Mouse (Mus musculus) embryonic facial prominence, embryonic 14.5 days (tissue): ENCODE measurements around the gene Kctd11. TPM values are rescaled to one million over a fixed set of nuclear protein-coding genes. Genes with fewer than 3 reads are reported as not detected.
A peak's percentile ranks its signal among the peaks of the same experiment; 100 is the strongest.
"Not testable (repeated sequence)": the region's sequence is repeated elsewhere in the genome, so short reads cannot be mapped to it uniquely, and the experiment has no call there.

Experiments used
- ATAC-seq: fragments of 200-750 bp; cut with Nextera tagmentation; 2 replicates; pipeline ENCODE4 v1.8.0; 2017; ENCODE audit warnings: low read depth, moderate number of reproducible peaks, moderate TSS enrichment
- DNase-seq: peaks from one replicate; pipeline ENCODE4 v3.0.0-alpha.2; 2015; ENCODE audit warnings: low spot score
- H3K27ac ChIP-seq: fragments of 300-500 bp; sonication (generic); replicated peaks from 2 replicates; pipeline ENCODE4 v1.5.1; 2014; ENCODE audit warnings: low read depth, mild to moderate bottlenecking, low read length, moderate library complexity
- H3K27me3 ChIP-seq: fragments of 300-500 bp; sonication (generic); replicated peaks from 2 replicates; pipeline ENCODE4 v1.6.1; 2014; ENCODE audit warnings: low read length; ENCODE audit not compliant: control insufficient read depth, insufficient read depth
- H3K36me3 ChIP-seq: fragments of 300-500 bp; sonication (generic); 2 replicates; pipeline ENCODE4 v1.6.1; 2014; ENCODE audit warnings: low read length, mixed read lengths; ENCODE audit not compliant: control insufficient read depth, insufficient read depth
- H3K4me1 ChIP-seq: fragments of 300-500 bp; sonication (generic); 2 replicates; pipeline ENCODE4 v1.6.1; 2014; ENCODE audit warnings: antibody characterized with exemption, low read length; ENCODE audit not compliant: control insufficient read depth, insufficient read depth
- H3K4me2 ChIP-seq: fragments of 300-500 bp; sonication (generic); 2 replicates; pipeline ENCODE4 v1.6.1; 2014; ENCODE audit warnings: low read depth, mild to moderate bottlenecking, low read length, moderate library complexity, mixed read lengths
- H3K4me3 ChIP-seq: fragments of 300-500 bp; sonication (generic); 2 replicates; pipeline ENCODE4 v1.5.1; 2014; ENCODE audit warnings: low read depth, mild to moderate bottlenecking, low read length
- H3K9ac ChIP-seq: fragments of 300-500 bp; sonication (generic); 2 replicates; pipeline ENCODE4 v1.6.1; 2014; ENCODE audit warnings: low read depth, mild to moderate bottlenecking, low read length, moderate library complexity, mixed read lengths
- H3K9me3 ChIP-seq: fragments of 300-500 bp; sonication (generic); 2 replicates; pipeline ENCODE4 v1.6.1; 2016; ENCODE audit warnings: low read length; ENCODE audit not compliant: control insufficient read depth
- WGBS: fragments of 180-500 bp; shearing (Covaris S2); extraction: QIAGEN DNeasy Blood & Tissue Kit; methylation state at CpG from one replicate; pipeline ENCODE4 v1.1.7; 2014; 5-methylcytosine and 5-hydroxymethylcytosine counted together
- polyA plus RNA-seq: library from polyadenylated mRNA; unstranded; fragments of >200 nt; fragmentation: Nextera tagmentation; extraction: Ambion mirVana; gene quantifications from 2 replicates; pipeline ENCODE4 v1.2.1, GENCODE M21; 2014

Kctd11 gene
- polyA plus RNA-seq, 1 experiment from 2014 or later, result 7.2 TPM

DNA sequence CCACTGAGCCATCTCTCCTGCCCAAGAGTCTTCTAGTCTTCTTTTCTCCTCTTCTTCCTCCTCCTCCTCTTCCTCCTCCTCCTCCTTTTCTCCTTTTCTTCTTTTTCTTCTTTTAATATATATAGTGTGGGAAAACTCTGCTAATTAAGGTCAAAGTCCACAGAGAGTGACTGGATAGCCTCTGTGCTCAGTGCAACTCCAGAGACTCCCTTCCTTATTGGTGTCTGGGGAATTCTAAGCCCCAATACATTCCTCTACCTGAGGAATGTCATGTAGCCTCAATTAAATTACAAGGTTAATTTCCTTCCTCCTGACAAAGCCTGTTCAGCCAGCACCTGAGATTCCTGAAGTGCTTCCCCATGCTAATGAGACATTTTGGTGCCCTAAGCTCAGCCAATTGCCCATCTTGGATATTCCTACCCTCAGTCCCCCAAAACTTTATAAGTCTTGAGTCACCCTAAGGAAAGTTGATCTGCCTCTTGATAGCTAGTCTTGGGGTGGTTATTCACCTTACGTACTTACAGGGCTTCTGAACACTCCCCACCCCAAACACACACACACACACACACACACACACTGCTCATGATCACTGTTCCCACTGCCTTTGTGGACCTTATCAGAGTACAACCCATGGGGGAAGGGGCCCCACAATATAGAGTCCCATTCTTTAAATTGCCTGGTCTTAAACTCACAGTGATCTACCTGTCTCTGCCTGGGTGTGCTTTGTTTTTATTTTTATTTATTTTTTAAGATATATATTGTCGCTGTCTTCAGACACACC, 10.7 kb downstream of the Kctd11 start:
- no peak overlapping the region for H3K9ac ChIP-seq
- no peak for ATAC-seq

DNA sequence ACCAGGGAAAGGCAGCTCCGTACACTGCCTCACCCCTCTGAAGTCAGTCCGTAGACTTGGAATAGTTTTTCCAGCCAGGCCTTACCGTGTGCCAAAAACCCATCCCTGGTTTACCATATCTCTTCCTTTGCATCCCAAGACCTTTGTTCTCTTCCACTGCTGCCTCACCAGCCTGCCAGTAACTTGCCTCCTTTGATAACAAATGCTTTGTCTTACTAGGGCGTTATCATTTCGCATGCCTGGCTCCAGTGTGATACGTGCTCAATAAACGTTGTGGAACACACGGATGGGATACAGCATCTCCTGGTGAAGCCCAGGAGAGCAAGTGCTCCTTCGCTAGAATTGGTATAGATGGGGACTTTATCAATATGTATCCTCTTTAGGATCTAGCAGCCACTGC, 13.9 kb downstream of the Kctd11 start:
- no peak for ATAC-seq
- Histone ChIP-seq H3K9me3 (no peaks in the 10 kb centered on the region), H3K4me3 (no peak overlapping the region), H3K9ac (no peak overlapping the region), H3K27ac (no peak overlapping the region), H3K4me1 (no peaks in the 10 kb centered on the region), H3K27me3 (no peaks in the 10 kb centered on the region), H3K36me3 (no peaks in the 10 kb centered on the region), H3K4me2 (no peak overlapping the region)
- 72% methylated on average over 9 of the region's 9 CpGs for WGBS
- DNase-seq, result no peak

More for the DNA sequence above, 10.7 kb downstream of the Kctd11 start:
- Histone ChIP-seq H3K9me3 (no peaks in the 10 kb centered on the region), H3K27me3 (no peaks in the 10 kb centered on the region), H3K4me3 (no peak overlapping the region), H3K36me3 (no peaks in the 10 kb centered on the region), H3K27ac (no peak overlapping the region), H3K4me1 (no peaks in the 10 kb centered on the region), H3K4me2 (no peak overlapping the region)
- DNase-seq, result no peak
- WGBS, result 89% methylated on average over 2 of the region's 2 CpGs

DNA sequence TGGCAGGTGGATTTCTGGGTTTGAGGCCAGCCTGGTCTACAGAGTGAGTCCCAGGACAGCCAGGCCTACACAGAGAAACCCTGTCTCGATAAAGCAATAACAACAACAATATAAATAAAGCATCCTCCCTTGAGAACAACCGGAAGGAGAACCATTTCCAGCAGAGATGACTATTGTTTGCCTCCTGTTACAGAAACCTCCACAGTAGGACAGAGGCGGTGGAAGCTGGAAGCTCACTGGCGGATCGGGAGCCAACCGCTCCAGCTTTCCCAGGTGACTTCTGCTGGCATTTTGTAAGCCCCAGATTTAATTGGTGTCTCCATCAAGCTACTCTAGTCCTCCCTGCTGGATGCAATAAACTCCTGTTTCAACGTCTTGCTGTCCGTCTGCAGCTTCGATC, 15.6 kb downstream of the Kctd11 start:
- Histone ChIP-seq H3K27ac (no peak overlapping the region), H3K36me3 (no peaks in the 10 kb centered on the region), H3K4me2 (no peak overlapping the region), H3K4me1 (no peaks in the 10 kb centered on the region), H3K4me3 (no peak overlapping the region), H3K27me3 (no peaks in the 10 kb centered on the region), H3K9ac (no peak overlapping the region), H3K9me3 (no peaks in the 10 kb centered on the region)
- DNase-seq, result no peak
- ATAC-seq, result no peak
- 81% methylated on average over 9 of the region's 9 CpGs for WGBS

DNA sequence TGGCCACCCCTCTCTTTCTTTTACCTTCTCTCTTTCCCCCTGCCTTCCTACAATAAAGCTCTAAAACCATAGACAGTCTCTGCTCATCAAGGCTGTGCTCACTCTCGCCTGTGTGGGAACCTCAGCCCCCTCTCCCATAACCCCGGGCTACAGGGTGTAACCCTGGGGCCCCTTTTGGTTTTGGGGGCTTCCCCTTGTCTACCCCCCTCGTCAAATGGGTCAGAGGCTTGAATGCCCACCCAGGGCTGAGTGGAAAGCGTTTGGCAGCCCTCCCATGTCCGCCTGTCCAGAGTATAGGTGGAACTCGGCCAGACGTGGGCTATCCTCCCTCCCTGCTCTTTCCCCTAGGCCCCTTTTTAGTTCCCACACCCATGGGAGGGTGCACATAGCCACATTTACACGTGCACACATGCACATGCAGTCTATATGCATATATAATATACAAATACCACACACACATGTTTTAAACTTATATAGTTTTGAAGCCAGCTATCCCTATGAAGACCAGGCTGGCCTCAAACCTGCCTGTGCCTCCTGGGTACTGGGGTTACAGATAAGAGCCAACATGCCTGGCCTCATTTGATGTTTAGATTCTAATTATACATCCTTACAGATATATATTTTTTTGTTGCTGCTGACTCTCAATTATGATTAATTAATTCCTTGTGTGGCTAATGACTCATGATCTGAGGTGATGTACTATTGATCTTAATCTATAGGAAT, 16.9 kb downstream of the Kctd11 start:
- H3K4me2 ChIP-seq, result no peak overlapping the region
- no peak for ATAC-seq
- no peaks in the 10 kb centered on the region for H3K9me3 ChIP-seq
- no peak overlapping the region for H3K9ac ChIP-seq
- no peak overlapping the region for H3K27ac ChIP-seq
- H3K4me3 ChIP-seq, result no peak overlapping the region
- H3K4me1 ChIP-seq, result no peaks in the 10 kb centered on the region
- no peak for DNase-seq
- H3K27me3 ChIP-seq, result peaks cover under 1% of the 10 kb centered on the region; the same call in 1 of the 2 replicates
- H3K36me3 ChIP-seq, result no peaks in the 10 kb centered on the region
- 48% methylated on average over 8 of the region's 8 CpGs for WGBS

DNA sequence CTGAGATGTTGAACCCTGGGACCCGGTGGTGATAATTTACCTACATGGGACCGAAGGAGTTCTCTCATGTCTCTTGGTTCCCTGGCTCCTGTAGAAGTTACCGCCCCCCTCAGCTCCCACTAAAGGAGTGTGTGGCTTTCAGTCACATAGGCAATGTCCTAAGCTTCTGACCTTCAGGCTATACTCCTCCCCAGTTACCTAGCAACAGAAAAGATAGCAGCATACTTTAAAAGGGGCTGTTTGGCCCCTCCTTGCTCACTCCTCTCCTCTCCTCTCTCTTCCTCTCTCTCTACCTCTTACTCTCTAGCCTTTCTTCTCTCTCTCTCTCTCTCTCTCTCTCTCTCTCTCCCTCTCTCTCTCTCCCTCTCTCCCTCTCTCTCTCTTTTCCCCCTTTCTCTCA, 17.5 kb downstream of the Kctd11 start:
- H3K4me3 ChIP-seq, H3K36me3 ChIP-seq, H3K9me3 ChIP-seq, H3K4me1 ChIP-seq, DNase-seq, H3K27ac ChIP-seq, H3K9ac ChIP-seq, H3K4me2 ChIP-seq, H3K27me3 ChIP-seq, ATAC-seq: not testable (repeated sequence)
- 70% methylated on average over 3 of the region's 3 CpGs for WGBS

DNA sequence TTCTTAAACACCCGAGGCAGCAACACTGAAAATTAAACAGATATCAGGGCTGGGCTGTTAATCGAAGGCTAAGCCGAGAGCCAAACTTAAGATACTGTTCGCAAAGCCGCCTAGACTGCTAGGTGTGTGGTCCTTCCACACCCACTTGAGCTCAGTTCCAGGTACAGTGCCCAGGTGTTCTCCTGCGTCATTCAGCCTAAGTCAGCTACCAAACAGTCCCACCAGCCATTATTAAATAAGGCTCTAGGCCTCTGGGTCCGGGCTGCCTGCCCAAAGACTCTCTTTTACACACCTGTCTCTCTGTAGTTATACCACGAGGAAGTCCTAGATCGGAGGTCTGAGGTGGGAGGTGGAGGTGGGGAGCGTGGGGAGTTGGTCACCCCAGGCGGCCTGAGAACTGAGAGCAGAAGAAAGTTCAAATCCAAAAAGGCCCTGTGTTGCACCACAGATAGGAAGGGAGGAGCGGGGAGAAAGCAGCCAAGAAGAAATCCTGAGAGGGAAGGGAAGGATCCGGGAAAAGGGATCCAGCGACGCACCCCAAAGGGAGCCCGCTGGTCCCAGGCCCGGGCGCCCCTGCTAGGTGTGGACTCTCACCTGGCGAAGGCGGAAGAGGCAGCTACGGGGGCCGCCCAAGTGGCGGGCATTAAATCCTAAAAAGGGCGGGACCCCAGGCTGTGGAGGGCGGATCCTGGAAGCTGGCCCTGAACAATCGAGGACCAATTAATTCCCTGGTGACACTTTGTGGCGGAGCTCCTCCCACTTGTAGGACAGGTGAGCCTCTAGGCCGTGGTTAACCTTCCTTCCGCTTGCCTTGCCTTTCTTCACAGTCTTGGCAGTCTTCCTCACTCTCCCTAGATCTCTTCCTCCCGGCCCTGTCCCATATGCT, 22.9 kb downstream of the Kctd11 start, which contains the start of gene Tnk1:
TSS of gene Tnk1 (minus strand) at position 618 of the 886 bp plus-strand sequence.
- WGBS, result 22% methylated on average over 29 of the region's 30 CpGs
- ATAC-seq (peak; percentile 64; the same call in 1 of the 2 replicates), DNase-seq (peak; percentile 74)
- peak within 1 kb of the TSS; percentile 36 for H3K4me2 ChIP-seq
- no peaks in the 10 kb centered on the region for H3K4me1 ChIP-seq
- peak within 1 kb of the TSS; percentile 54 for H3K27ac ChIP-seq
- H3K9ac ChIP-seq, result peak within 1 kb of the TSS; percentile 28; the same call in 1 of the 2 replicates
- peak within 1 kb of the TSS; percentile 20 for H3K4me3 ChIP-seq
- H3K27me3 ChIP-seq, result peaks cover 12% of the 10 kb centered on the region
- no peaks in the 10 kb centered on the region for H3K36me3 ChIP-seq
- no peaks in the 10 kb centered on the region for H3K9me3 ChIP-seq

DNA sequence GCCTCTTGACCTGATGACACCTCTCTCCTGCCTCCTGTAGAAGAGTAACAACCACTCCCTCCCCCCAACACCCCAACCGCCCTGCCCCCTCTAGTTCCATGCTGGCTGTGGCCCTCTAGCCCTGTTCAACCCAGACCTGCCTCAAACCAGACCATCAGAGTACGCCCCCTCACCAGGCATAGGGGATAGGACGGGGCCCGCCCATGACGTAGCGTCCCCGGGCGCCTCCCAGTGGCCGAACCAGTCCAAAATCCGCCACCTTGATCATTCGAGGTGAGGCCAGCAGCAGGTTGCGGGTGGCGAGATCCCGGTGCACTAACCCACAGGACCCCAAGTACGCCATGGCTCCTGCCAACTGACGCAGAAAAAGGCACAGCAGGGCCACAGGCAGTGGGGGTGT, 25.9 kb downstream of the Kctd11 start:
- ATAC-seq (no peak), DNase-seq (no peak)
- WGBS, result 21% methylated on average over 16 of the region's 16 CpGs
- Histone ChIP-seq H3K9ac (no peak overlapping the region), H3K27me3 (peaks cover 12% of the 10 kb centered on the region), H3K9me3 (no peaks in the 10 kb centered on the region), H3K36me3 (peaks cover 24% of the 10 kb centered on the region), H3K4me1 (0 out of 2 replicates have a peak, but pooled peaks cover 5% of the 10 kb centered on the region), H3K4me3 (no peak overlapping the region), H3K4me2 (no peak overlapping the region), H3K27ac (no peak overlapping the region)

DNA sequence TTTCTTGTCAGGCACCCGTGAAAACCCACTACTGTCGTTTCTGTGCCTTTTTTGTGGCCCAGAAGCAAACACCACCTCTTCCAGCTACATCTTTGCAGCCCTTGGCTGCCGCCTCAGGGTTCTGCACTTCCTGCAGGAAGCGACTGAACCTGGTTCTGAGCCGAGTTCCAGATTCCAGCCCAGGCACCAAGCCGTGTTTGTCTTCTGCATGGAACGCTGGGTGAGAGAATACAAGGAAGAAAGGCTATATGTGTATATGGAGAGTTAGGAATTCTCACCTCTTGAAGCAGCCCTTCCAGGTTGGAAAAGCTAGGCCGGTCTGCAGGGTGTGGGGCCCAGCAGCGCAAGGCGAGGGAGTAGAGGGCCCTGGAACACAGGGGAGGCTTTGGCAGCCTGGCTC, 26.5 kb downstream of the Kctd11 start:
- Histone ChIP-seq H3K9ac (no peak overlapping the region), H3K4me1 (0 out of 2 replicates have a peak, but pooled peaks cover 5% of the 10 kb centered on the region), H3K4me2 (no peak overlapping the region), H3K36me3 (peaks cover 31% of the 10 kb centered on the region), H3K27me3 (peaks cover 12% of the 10 kb centered on the region), H3K9me3 (no peaks in the 10 kb centered on the region), H3K4me3 (no peak overlapping the region), H3K27ac (no peak overlapping the region)
- no peak for ATAC-seq
- WGBS, result 81% methylated on average over 10 of the region's 10 CpGs
- no peak for DNase-seq
